Mouse (Mus musculus) kidney, adult 9 months (tissue): Measurements from ENCODE around the gene Lat.
A peak's percentile ranks its signal among the peaks of the same experiment; 100 is the strongest.
"Not testable (repeated sequence)": the region's sequence is repeated elsewhere in the genome, so short reads cannot be mapped to it uniquely, and the experiment has no call there.

Source experiments
- DNase-seq: peaks from one replicate; pipeline ENCODE4 v3.0.0; 2022

The Lat gene

DNA sequence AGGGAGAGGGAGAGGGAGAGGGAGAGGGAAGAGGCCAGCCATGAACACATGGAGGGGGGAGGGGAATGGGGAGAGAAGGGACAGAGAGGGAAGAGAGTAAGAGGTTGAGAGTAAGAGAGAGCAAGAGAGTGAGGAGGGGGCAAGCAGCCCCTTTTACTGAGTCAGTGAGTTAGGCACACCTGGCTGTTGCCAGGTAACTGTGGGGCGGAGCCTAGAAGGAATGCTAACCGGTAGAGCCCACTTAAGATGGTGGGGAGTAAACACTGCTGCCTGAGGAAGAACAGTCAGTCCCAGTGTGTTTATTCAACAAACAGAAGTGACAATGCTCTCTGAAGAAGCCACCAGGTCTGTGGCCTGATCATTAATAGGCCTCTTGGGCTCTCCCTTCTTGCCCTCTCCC, 38.7 kb downstream of the Lat start:
- DNase-seq, result no peak

DNA sequence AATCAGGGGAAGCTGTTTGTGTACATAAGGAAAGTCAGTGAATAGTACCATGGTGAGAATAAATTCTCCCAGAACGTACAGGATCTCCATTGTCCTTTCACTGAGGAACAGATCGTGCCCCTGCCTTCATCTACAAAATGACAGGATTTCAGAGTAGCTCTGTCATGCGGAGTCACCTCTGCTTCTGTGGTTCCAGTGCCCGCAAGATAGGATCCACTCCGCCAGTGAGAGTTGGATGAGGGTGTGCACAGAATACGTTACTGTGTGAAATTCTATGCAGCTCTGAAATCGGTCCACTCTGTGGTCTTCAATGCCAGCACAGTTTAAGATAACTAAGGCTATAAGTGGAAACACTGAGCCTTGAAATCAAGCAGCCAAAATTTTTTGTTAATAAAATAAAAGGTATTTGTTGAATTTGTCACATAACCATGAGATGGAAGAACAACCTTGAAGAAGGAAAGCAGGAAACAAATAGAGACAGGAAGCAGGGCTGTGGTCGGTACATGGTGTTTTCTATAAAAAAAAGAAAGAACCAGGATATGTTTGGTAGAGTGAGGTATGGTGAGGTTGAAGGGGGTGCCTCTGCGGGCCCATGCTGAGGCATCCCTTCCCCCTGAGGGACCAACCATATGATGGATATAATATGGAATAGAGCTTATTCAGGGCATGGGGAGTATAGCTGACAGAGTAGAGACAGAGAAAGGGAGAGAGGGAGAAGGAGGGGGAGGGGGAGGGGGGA, 39.3 kb downstream of the Lat start:
- DNase-seq, result no peak

DNA sequence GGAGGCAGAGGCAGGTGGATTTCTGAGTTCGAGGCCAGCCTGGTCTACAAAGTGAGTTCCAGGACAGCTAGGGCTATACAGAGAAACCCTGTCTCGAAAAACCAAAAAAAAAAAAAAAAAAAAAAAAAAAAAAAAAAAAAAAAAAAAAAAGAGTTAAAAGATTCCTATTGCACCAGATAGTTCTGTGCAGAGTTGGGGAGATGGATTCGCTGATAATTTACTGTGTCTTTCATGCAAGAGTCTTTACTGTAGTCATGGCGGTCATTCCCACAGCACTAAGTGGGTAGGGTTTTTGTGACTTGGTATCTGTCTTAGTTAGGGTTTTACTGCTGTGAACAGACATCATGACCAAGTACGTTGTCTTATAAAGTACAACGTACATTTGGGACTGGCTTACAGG, 40.5 kb downstream of the Lat start:
- DNase-seq, result not testable (repeated sequence)

DNA sequence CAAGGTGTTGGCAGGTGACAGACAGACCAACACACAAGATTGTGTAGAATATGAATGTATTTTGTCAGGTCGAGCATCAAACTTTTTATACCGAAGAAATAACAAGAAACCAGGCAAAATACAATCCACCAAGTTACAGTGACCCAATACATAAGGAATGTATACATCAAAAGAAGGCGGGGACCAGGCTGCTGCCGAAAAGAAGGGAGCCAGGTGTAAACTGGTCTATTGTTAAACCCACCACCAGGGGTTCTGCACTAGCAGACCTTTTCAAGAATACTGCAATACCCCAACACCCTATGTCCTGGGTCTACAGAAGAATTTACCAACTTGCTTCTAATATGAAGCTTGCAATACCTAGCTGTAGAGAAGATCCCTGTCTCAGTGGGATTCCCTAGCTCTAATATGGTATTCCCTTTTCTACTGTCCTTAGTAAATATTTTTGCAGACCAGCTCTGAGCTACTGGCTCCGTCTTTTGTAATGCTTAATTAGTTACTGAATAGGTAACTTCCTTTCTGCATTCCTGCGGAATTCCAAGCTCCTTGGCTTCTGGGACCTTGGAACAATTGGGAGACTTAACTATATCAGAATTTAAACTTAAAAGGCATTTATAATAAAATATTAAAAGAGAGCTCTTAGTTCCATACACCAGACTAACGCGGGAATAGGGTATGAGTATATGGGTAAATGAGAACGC, 43.6 kb downstream of the Lat start:
- DNase-seq, result not testable (repeated sequence)

DNA sequence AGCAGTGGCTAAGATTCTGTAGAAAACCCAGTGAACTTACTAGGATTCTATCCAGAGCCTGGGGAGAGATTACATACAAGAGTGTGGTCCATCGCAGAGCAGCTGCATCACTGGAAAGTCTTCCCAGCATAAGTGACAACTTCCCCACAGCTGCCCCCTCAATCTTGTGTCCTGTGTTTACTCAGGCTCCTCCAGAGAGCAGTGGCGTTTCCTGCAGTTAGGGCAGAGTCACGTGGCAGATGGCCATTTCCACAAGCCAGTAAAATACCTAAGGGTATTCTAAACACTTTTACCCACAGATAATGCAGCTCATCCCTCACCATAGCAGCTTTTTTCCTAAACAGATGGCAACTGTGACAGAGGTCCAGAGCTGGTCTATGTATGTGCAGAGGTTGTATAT, 44.6 kb downstream of the Lat start:
- DNase-seq, result no peak

DNA sequence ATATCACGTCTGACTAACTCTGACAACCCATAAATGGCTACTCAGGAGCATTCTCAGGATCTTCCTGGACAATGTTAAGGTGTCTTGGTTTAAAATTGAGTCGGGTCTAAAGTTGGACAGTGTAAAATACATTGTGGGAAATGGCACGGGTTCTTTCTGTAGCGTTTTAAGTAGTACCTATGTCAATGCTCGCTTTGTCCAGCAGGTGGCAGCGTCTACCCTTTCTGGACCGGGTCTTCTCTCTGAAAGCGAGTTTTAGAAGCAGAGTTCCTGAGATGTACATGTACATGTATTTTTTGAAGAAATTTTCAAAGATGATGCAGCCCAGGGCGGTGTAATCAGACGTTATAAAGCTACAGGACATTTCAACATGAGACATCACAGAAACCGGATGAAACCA, 45.6 kb downstream of the Lat start:
- peak; percentile 81 for DNase-seq

DNA sequence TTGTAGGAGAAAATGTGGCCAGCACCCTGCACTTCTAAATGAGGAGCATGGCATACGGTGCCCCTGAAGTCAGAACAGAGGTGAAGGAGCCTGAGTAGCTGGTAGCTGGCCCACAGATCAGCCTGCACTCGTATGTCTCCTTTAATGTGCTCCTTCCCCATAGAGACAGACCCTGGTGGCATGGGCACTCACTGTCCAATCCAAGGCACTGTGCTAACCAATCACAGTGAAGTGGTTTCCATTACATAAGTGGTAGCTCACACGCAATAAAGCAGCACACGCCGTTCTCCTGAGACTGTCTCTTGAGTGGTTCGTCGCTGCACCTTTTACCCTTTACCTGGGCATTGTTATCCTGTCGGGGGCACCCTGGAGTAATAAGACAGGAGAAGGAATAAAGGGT, 55.1 kb downstream of the Lat start:
- no peak for DNase-seq
